Mouse (Mus musculus) bone marrow macrophage, adult 2 months (primary cell): Measurements from ENCODE around the gene 1700025G04Rik.

Experiments used
- CTCF ChIP-seq: IDR thresholded peaks from 2 replicates; pipeline ENCODE4 v1.5.1; 2012; ENCODE audit warnings: low read depth, mild to moderate bottlenecking, low read length, moderate library complexity
- POLR2A ChIP-seq: IDR thresholded peaks from 2 replicates; pipeline ENCODE4 v1.6.1; 2012; ENCODE audit warnings: mild to moderate bottlenecking, low read depth, low read length, borderline replicate concordance

DNA sequence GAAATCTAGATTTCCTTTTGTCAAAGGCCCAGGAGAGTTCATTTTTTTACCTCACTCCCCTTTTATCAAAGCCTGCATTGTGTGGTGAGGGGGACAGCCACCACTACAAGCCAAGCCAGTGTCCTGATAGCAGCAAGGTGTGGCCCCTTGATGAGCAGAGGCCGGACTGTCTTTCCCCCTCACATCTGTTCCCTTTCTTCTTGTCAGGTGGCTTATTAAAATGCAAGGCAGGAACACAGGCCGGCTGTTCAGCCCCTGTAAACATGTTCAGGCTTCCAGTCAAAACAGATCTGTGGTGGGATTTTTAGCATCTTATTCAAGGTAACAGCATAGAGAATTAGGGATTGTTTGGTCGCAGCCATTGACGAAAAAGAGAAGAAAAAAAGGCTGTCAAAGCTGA is 105.9 kb downstream of the 1700025G04Rik start:
- TF ChIP-seq CTCF (no peak), POLR2A (no peak)
